Mouse (Mus musculus): Measurements from ENCODE around the gene Hdgfl2.

- TF ChIP-seq CTCF (IDR thresholded peaks at IDR 0.05) (no peak), POLR2A (IDR thresholded peaks at IDR 0.05; ENCODE audit: insufficient read depth, low read depth, low read length) (no peak)
Measured at GRCm38 (mm10) chr17:56112743-56113142, 33.3 kb downstream of the Hdgfl2 start.
